8 mouse cellular contexts compared by ENCODE assay signal in genomic region chr12:32060247-32061089, GRCm38 (mm10). TPM values are rescaled to one million over a fixed set of nuclear protein-coding genes. Genes with fewer than 3 reads are reported as not detected.
DNase-seq lines count a peak whose midpoint lies in the region; ATAC-seq and TF ChIP-seq lines count a peak whose summit lies in the region.

No protein-coding gene starts in this region.

- H3K27me3 ChIP-seq in G1E (ENCODE audit: insufficient read depth, low read length) = no peaks in the 10 kb centered on the region
- H3K27me3 ChIP-seq in neural tube, embryonic 13.5 days = no peaks in the 10 kb centered on the region

- H3K9me3 ChIP-seq in G1E (replicated peaks) = no peaks in the 10 kb centered on the region
- H3K9me3 ChIP-seq in neural tube, embryonic 13.5 days = no peaks in the 10 kb centered on the region

- H3K27ac ChIP-seq in layer of hippocampus, adult 2 months = peak overlapping the region; percentile 97
- peak overlapping the region; percentile 99 for H3K27ac ChIP-seq in neural tube, embryonic 13.5 days (replicated peaks)

- 0 out of 2 replicates have a peak, but pooled peaks have one; percentile 11 for ATAC-seq in G1E (ENCODE audit: extremely low read depth, insufficient number of reproducible peaks, low FRiP score, poor library complexity, severe bottlenecking)
- peak; percentile 23; the same call in 1 of the 2 replicates for ATAC-seq in common myeloid progenitor, adult 5-6 weeks (replicated peaks; ENCODE audit: low read depth, poor library complexity, severe bottlenecking)
- peak; percentile 83 for ATAC-seq in neural tube, embryonic 13.5 days (ENCODE audit: low read depth)

- H3K4me2 ChIP-seq in neural tube, embryonic 13.5 days = peak overlapping the region; percentile 65

- peaks cover 54% of the 10 kb centered on the region for H3K4me1 ChIP-seq in G1E (ENCODE audit: insufficient read depth, low read depth, low read length)
- peaks cover 44% of the 10 kb centered on the region for H3K4me1 ChIP-seq in neural tube, embryonic 13.5 days (replicated peaks)

- peak overlapping the region; percentile 95 for H3K4me3 ChIP-seq in layer of hippocampus, adult 2 months
- peak overlapping the region; percentile 81 for H3K4me3 ChIP-seq in G1E (ENCODE audit: low read depth, low read length)
- peak overlapping the region; percentile 92 for H3K4me3 ChIP-seq in neural tube, embryonic 13.5 days

- H3K9ac ChIP-seq in neural tube, embryonic 13.5 days = peak overlapping the region; percentile 98

- TF ChIP-seq CTCF in layer of hippocampus, adult 2 months (conservative IDR thresholded peaks at IDR 0.05) = no peak
- no peak for TF ChIP-seq CTCF in G1E (IDR thresholded peaks at IDR 0.05; ENCODE audit: low read depth, low read length)

- peaks cover 27% of the 10 kb centered on the region for H3K36me3 ChIP-seq in G1E (replicated peaks)
- H3K36me3 ChIP-seq in neural tube, embryonic 13.5 days = no peaks in the 10 kb centered on the region; the same call in 1 of the 2 replicates

- WGBS in neural tube, embryonic 13.5 days = under 1% methylated on average over 66 of the region's 66 CpGs

- peak; percentile 22 to 23 for DNase-seq in layer of hippocampus, adult 2 months (ENCODE audit: low spot score in 2 of 2)
- DNase-seq in layer of hippocampus, postnatal 36 days = no peak
- peak; percentile 69 for DNase-seq in G1E (ENCODE audit: low spot score)
- peak; percentile 36 to 55 for DNase-seq in frontal cortex, postnatal 36 days (ENCODE audit: low spot score in 2 of 2)
- DNase-seq in liver = peak; percentile 63
- no peak for DNase-seq in cerebellum, postnatal 4 days (ENCODE audit: low spot score in 2 of 2)

RNA-seq across cellular contexts. Expression of gene Prkar2b, which starts 0.6 kb away (rescaled TPM):
- total RNA-seq in layer of hippocampus, adult 2 months (2021) = 10 to 100 TPM; 29.0 to 33.2 TPM
- total RNA-seq in layer of hippocampus, postnatal 36 days (2021) = 10 to 100 TPM; 33.3 to 36.6 TPM
- total RNA-seq in G1E (2014; fragmentation: Nextera tagmentation) = 849 and 918 TPM in 2 replicates
- 488 and 524 TPM in 2 replicates for total RNA-seq in G1E (2017)
- polyA plus RNA-seq in G1E (2012) = 179 and 203 TPM in 2 replicates
- total RNA-seq in common myeloid progenitor, adult 5-6 weeks (2017) = 110 and 124 TPM in 2 replicates
- 95.9 and 101 TPM in 2 replicates for polyA plus RNA-seq in neural tube, embryonic 13.5 days (2015; fragmentation: Nextera tagmentation; extraction: Ambion mirVana)

Comparison
In these comparisons a context has a peak if more than half of its experiments do, and no peak if none do; other contexts are left out.
1. DNase-seq: peak in layer of hippocampus, adult 2 months (2 of 2), G1E (single experiment), frontal cortex, postnatal 36 days (2 of 2) and liver (single experiment); none in layer of hippocampus, postnatal 36 days (0 of 2) and cerebellum, postnatal 4 days (0 of 2).
2. ATAC-seq: peak in every context shown above with its lines; median percentile 83 in neural tube, embryonic 13.5 days; 23 in common myeloid progenitor, adult 5-6 weeks; 11 in G1E.
3. Peak in every context shown above with its lines, with median percentiles within 50 percentile points of each other: H3K4me3 ChIP-seq.